Mouse (Mus musculus): ENCODE measurements around the gene Unc5cl.

Unc5cl gene

GRCm38 (mm10) chr17:48454688-48455087 lies at the start of gene Unc5cl:
Gene Unc5cl, plus strand, starts transcription at chr17:48454901.
- in situ Hi-C loops (cut with MboI; ENCODE audit: unreplicated experiment in 2 of 2) = no loop called here

GRCm38 (mm10) chr17:48407154-48407553 lies 47.5 kb upstream of the Unc5cl start:
- in situ Hi-C loops (cut with MboI; ENCODE audit: unreplicated experiment in 2 of 2) = loop anchor here (10.0 to 25.0 kb wide), 4 partner anchors 302 to 1780 kb away; partner anchors contain the start of genes Rftn1 (in 1 of the 2) and Ubr2 (in 1 of the 2)

GRCm38 (mm10) chr17:48407910-48408525 lies 46.7 kb upstream of the Unc5cl start:
- in situ Hi-C loops (cut with MboI; ENCODE audit: unreplicated experiment in 2 of 2) = loop anchor here (10.0 to 25.0 kb wide), 4 partner anchors 303 to 1779 kb away; partner anchors contain the start of genes Rftn1 (in 1 of the 2) and Ubr2 (in 1 of the 2)

- in situ Hi-C loops (cut with MboI; ENCODE audit: unreplicated experiment in 2 of 2) = loop anchor here (10.0 to 25.0 kb wide), 4 partner anchors 304 to 1779 kb away; partner anchors contain the start of genes Rftn1 (in 1 of the 2) and Ubr2 (in 1 of the 2)
These were observed 46.0 kb upstream of the Unc5cl start for GRCm38 (mm10) chr17:48408526-48409291.

GRCm38 (mm10) chr17:48409380-48410298 lies 45.1 kb upstream of the Unc5cl start, which contains the start of the genes Nfya and Oard1:
Gene Nfya, minus strand, starts transcription at chr17:48409906.
Gene Oard1, plus strand, starts transcription at chr17:48410014.
- in situ Hi-C loops (cut with MboI; ENCODE audit: unreplicated experiment in 2 of 2) = loop anchor here (5.0 to 25.0 kb wide), 11 partner anchors 58 to 1778 kb away; partner anchors contain the start of genes Rftn1 (in 1 of the 2) and Ubr2 (in 1 of the 2)

GRCm38 (mm10) chr17:48410299-48410785 lies 44.4 kb upstream of the Unc5cl start:
- in situ Hi-C loops (cut with MboI; ENCODE audit: unreplicated experiment in 2 of 2) = loop anchor here (5.0 to 25.0 kb wide), 9 partner anchors 57 to 1777 kb away; partner anchors contain the start of genes Rftn1 (in 1 of the 2) and Ubr2 (in 1 of the 2)

GRCm38 (mm10) chr17:48411241-48411640 lies 43.5 kb upstream of the Unc5cl start:
- in situ Hi-C loops (cut with MboI; ENCODE audit: unreplicated experiment in 2 of 2) = loop anchor here (5.0 to 25.0 kb wide), 9 partner anchors 56 to 1776 kb away; partner anchors contain the start of genes Rftn1 (in 1 of the 2) and Ubr2 (in 1 of the 2)

GRCm38 (mm10) chr17:48416011-48416410 lies 38.7 kb upstream of the Unc5cl start:
- in situ Hi-C loops (cut with MboI; ENCODE audit: unreplicated experiment in 2 of 2) = loop anchor here (5.0 to 25.0 kb wide), 6 partner anchors 186 to 1771 kb away; partner anchors contain the start of genes Rftn1 (in 1 of the 2) and Ubr2 (in 1 of the 2)

GRCm38 (mm10) chr17:48416425-48417195 lies 38.1 kb upstream of the Unc5cl start:
- in situ Hi-C loops (cut with MboI; ENCODE audit: unreplicated experiment in 2 of 2) = loop anchor here (5.0 to 25.0 kb wide), 6 partner anchors 186 to 1771 kb away; partner anchors contain the start of genes Rftn1 (in 1 of the 2) and Ubr2 (in 1 of the 2)

- in situ Hi-C loops (cut with MboI; ENCODE audit: unreplicated experiment in 2 of 2) = loop anchor here (5.0 to 25.0 kb wide), 6 partner anchors 185 to 1770 kb away; partner anchors contain the start of genes Rftn1 (in 1 of the 2) and Ubr2 (in 1 of the 2)
These were observed 37.2 kb upstream of the Unc5cl start for GRCm38 (mm10) chr17:48417521-48417920.

GRCm38 (mm10) chr17:48418174-48418573 lies 36.5 kb upstream of the Unc5cl start:
- in situ Hi-C loops (cut with MboI; ENCODE audit: unreplicated experiment in 2 of 2) = loop anchor here (5.0 to 25.0 kb wide), 6 partner anchors 184 to 1769 kb away; partner anchors contain the start of genes Rftn1 (in 1 of the 2) and Ubr2 (in 1 of the 2)

GRCm38 (mm10) chr17:48418781-48419180 lies 35.9 kb upstream of the Unc5cl start:
- in situ Hi-C loops (cut with MboI; ENCODE audit: unreplicated experiment in 2 of 2) = loop anchor here (5.0 to 25.0 kb wide), 6 partner anchors 184 to 1769 kb away; partner anchors contain the start of genes Rftn1 (in 1 of the 2) and Ubr2 (in 1 of the 2)

- in situ Hi-C loops (cut with MboI; ENCODE audit: unreplicated experiment in 2 of 2) = loop anchor here (5.0 to 25.0 kb wide), 6 partner anchors 183 to 1768 kb away; partner anchors contain the start of genes Rftn1 (in 1 of the 2) and Ubr2 (in 1 of the 2)
These were observed 35.1 kb upstream of the Unc5cl start for GRCm38 (mm10) chr17:48419571-48419970.

GRCm38 (mm10) chr17:48424237-48424636 lies 30.5 kb upstream of the Unc5cl start:
- in situ Hi-C loops (cut with MboI; ENCODE audit: unreplicated experiment in 2 of 2) = loop anchor here in 1 of 2 experiments (25.0 kb wide), 2 partner anchors 1412 to 1763 kb away; partner anchors contain the start of genes Rftn1 and Ubr2

- in situ Hi-C loops (cut with MboI; ENCODE audit: unreplicated experiment in 2 of 2) = no loop called here
These were observed 28.7 kb upstream of the Unc5cl start for GRCm38 (mm10) chr17:48425823-48426612.

- in situ Hi-C loops (cut with MboI; ENCODE audit: unreplicated experiment in 2 of 2) = no loop called here
These were observed 27.5 kb upstream of the Unc5cl start for GRCm38 (mm10) chr17:48426991-48427750.
